Mouse (Mus musculus) lung, embryonic 14.5 days (tissue): ENCODE measurements around the gene Fcer1g. TPM values are rescaled to one million over a fixed set of nuclear protein-coding genes. Genes with fewer than 3 reads are reported as not detected.

Source experiments
- ATAC-seq: fragments of 200-750 bp; cut with Nextera tagmentation; 2 replicates; pipeline ENCODE4 v1.8.0; 2017; ENCODE audit warnings: mild to moderate bottlenecking, moderate TSS enrichment, moderate library complexity; ENCODE audit not compliant: insufficient read depth
- DNase-seq: peaks from one replicate; pipeline ENCODE4 v3.0.0-alpha.2; 2015
- H3K27ac ChIP-seq: fragments of 300-500 bp; sonication (generic); 2 replicates; pipeline ENCODE4 v1.5.1; 2014; ENCODE audit warnings: low read depth, mild to moderate bottlenecking, moderate library complexity
- H3K27me3 ChIP-seq: fragments of 300-500 bp; sonication (generic); 2 replicates; pipeline ENCODE4 v1.6.1; 2014; ENCODE audit warnings: low read length, control low read depth; ENCODE audit not compliant: insufficient read depth
- H3K36me3 ChIP-seq: fragments of 300-500 bp; sonication (generic); 2 replicates; pipeline ENCODE4 v1.6.1; 2014; ENCODE audit warnings: control low read depth; ENCODE audit not compliant: insufficient read depth
- H3K4me1 ChIP-seq: fragments of 300-500 bp; sonication (generic); 2 replicates; pipeline ENCODE4 v1.6.1; 2014; ENCODE audit warnings: antibody characterized with exemption, control low read depth; ENCODE audit not compliant: insufficient read depth
- H3K4me2 ChIP-seq: fragments of 300-500 bp; sonication (generic); 2 replicates; pipeline ENCODE4 v1.6.1; 2014; ENCODE audit warnings: mild to moderate bottlenecking
- H3K4me3 ChIP-seq: fragments of 300-500 bp; sonication (generic); 2 replicates; pipeline ENCODE4 v1.5.1; 2014; ENCODE audit warnings: low read depth, low read length
- H3K9ac ChIP-seq: fragments of 300-500 bp; sonication (generic); 2 replicates; pipeline ENCODE4 v1.6.1; 2014
- H3K9me3 ChIP-seq: fragments of 300-500 bp; sonication (generic); 2 replicates; pipeline ENCODE4 v1.6.1; 2016; ENCODE audit warnings: low read depth, low read length, control low read depth
- CTCF ChIP-seq: IDR thresholded peaks from 2 replicates; pipeline ENCODE4 v1.5.1; 2016; ENCODE audit warnings: antibody characterized with exemption, low read depth
- WGBS: fragments of 180-500 bp; shearing (Covaris S2); extraction: QIAGEN DNeasy Blood & Tissue Kit; methylation state at CpG from one replicate; pipeline ENCODE4 v1.1.7; 2014; 5-methylcytosine and 5-hydroxymethylcytosine counted together
- polyA plus RNA-seq: library from polyadenylated mRNA; unstranded; fragments of >200 nt; fragmentation: Nextera tagmentation; extraction: Ambion mirVana; gene quantifications from 2 replicates; pipeline ENCODE4 v1.2.1, GENCODE M21; 2014

Fcer1g gene
- polyA plus RNA-seq, 1 experiment from 2014 or later, result 44.2 TPM

DNA sequence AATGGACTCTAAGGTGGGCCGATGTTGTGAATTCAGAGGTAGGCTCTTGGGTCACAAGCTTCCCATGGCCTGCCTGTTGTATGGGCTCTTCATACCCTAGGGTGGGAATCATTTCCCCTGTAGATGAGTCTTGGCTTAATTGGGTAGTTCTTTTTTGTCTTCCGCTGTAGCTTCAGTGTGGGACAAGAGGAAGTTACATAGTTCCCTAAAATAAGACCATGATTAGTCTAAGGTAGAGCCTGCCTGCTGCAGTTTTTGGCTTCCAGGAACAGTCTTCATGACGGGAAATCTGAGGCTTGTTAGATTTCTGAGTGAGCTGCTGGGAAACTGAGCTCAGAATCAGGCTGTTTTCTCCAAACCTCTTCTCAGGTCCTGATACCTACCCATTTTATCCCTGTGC is 37.9 kb upstream of the Fcer1g start:
- peaks cover 5% of the 10 kb centered on the region; the same call in 1 of the 2 replicates for H3K4me1 ChIP-seq
- no peak for DNase-seq
- 0 out of 2 replicates have a peak overlapping the region, but pooled peaks have one; percentile 90 for H3K4me3 ChIP-seq
- H3K4me2 ChIP-seq, result peak overlapping the region; percentile 96; the same call in 1 of the 2 replicates
- no peak for TF ChIP-seq CTCF
- peak overlapping the region; percentile 1; the same call in 1 of the 2 replicates for H3K9ac ChIP-seq
- WGBS, result 93% methylated on average over 3 of the region's 3 CpGs
- ATAC-seq, result no peak
- no peaks in the 10 kb centered on the region for H3K27me3 ChIP-seq
- H3K36me3 ChIP-seq, result peaks cover 52% of the 10 kb centered on the region
- no peak overlapping the region for H3K27ac ChIP-seq
- no peaks in the 10 kb centered on the region for H3K9me3 ChIP-seq

DNA sequence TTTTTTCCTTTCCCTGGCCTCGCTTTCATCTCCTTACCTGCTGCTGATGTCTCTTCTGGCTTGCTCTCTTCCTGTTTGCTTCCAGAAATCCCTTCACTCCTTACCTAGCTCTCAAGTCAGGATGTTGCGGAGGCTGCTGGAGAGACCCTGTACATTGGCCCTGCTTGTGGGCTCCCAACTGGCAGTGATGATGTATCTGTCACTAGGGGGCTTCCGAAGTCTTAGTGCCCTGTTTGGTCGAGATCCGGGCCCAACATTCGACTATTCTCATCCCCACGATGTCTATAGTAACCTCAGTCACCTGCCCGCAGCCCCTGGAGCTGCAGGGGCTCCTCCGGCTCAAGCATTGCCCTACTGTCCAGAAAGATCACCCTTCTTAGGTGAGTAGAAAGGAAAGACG is 37.5 kb upstream of the Fcer1g start:
- Histone ChIP-seq H3K4me3 (0 out of 2 replicates have a peak overlapping the region, but pooled peaks have one; percentile 90), H3K27ac (no peak overlapping the region), H3K4me1 (peaks cover 5% of the 10 kb centered on the region; the same call in 1 of the 2 replicates), H3K36me3 (peaks cover 47% of the 10 kb centered on the region), H3K9ac (peak overlapping the region; percentile 1; the same call in 1 of the 2 replicates), H3K4me2 (peak overlapping the region; percentile 96), H3K9me3 (no peaks in the 10 kb centered on the region), H3K27me3 (no peaks in the 10 kb centered on the region)
- DNase-seq, result no peak
- peak; percentile 16; the same call in 1 of the 2 replicates for TF ChIP-seq CTCF
- ATAC-seq, result no peak
- WGBS, result 59% methylated on average over 10 of the region's 10 CpGs

DNA sequence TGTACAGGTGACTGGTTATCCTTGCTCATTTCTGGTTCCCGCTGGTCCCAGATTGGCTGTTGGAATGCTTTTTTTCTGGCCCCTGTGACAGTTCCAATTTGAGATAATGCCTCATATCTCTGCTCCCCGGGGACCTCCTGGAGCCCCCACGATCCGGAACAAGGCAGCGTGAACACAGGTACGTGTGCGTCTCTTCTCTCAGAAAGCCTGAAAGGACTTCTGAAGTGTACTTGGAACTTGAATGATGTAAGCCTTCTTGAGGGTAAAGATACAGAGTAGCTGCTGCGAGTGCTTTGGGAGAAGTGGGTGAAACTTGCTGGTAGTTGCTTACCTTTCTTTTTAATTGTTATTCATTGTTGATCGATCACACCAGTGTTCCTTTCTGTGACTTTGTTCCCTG is 37.0 kb upstream of the Fcer1g start:
- WGBS, result 34% methylated on average over 9 of the region's 9 CpGs
- DNase-seq (peak; percentile 31), ATAC-seq (no peak)
- Histone ChIP-seq H3K27ac (peak overlapping the region; percentile 74; the same call in 1 of the 2 replicates), H3K9me3 (no peaks in the 10 kb centered on the region), H3K4me2 (peak overlapping the region; percentile 96), H3K36me3 (peaks cover 43% of the 10 kb centered on the region), H3K4me1 (peaks cover 5% of the 10 kb centered on the region; the same call in 1 of the 2 replicates), H3K4me3 (peak overlapping the region; percentile 90), H3K27me3 (no peaks in the 10 kb centered on the region), H3K9ac (peak overlapping the region; percentile 79)
- no peak for TF ChIP-seq CTCF

DNA sequence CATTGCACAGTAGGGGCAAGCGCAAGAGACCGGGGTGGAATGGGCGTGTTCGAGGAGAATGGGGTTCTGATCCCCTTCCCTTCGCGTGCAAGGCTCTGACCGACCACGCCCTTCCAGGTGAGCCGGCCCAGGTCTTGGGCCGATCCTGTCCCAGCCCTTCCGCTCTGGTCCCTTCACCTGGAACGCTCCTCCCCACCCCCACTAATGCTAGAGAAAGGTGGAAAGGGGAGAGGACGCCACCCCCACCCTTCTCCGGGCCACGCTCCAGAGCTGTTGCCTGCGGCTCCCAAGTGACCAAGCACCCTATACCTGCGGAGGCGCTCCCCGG is 36.4 kb upstream of the Fcer1g start:
- H3K36me3 ChIP-seq, result peaks cover 37% of the 10 kb centered on the region
- 0% methylated on average over 19 of the region's 19 CpGs for WGBS
- no peaks in the 10 kb centered on the region for H3K9me3 ChIP-seq
- H3K4me3 ChIP-seq, result peak overlapping the region; percentile 90
- peak; percentile 62 for DNase-seq
- no peaks in the 10 kb centered on the region for H3K27me3 ChIP-seq
- TF ChIP-seq CTCF, result no peak
- peaks cover 5% of the 10 kb centered on the region; the same call in 1 of the 2 replicates for H3K4me1 ChIP-seq
- H3K27ac ChIP-seq, result peak overlapping the region; percentile 74
- peak overlapping the region; percentile 96 for H3K4me2 ChIP-seq
- H3K9ac ChIP-seq, result peak overlapping the region; percentile 79
- ATAC-seq, result peak; percentile 73

DNA sequence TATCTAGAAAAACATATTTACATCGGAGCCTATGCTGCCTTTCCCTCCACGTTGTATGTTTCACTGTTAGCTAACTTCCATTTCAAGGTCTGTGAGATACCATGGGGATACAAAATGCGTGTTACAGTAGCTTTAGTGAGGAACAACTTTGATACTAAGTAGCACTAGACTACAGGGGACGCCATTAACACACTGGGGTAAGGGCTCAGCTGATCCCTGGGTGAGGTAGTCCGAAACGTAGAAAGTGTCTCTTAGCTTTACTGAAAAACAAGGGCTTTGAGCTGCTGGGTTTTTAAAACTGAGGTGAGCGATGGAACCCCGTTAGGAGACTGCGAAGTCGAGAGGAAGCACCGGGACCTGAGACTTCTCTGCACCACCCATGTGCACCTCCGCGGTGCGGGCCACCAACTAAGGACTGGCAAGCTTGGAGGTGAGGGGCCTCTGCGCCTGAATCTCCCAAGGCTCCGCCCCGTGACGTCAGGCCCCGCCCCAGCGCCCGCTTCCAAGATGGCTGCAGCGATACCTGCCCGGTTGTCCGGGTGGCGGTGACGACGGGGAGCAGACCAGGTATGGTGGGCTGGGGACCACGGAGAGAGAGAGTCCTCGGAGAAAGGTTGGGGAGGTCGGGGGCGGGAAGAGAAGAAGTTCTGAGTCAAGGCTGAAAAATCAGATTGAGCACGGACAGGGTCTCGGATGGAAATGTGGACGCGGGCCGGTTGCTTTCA is 35.8 kb upstream of the Fcer1g start, which contains the start of gene B4galt3:
Gene B4galt3, plus strand, starts transcription at position 481 of the 725 bp plus-strand sequence.
- Histone ChIP-seq H3K4me3 (peak within 1 kb of the TSS; percentile 90), H3K4me2 (peak within 1 kb of the TSS; percentile 96), H3K9me3 (no peaks in the 10 kb centered on the region), H3K27ac (peak within 1 kb of the TSS; percentile 74), H3K27me3 (no peaks in the 10 kb centered on the region), H3K4me1 (peaks cover 5% of the 10 kb centered on the region; the same call in 1 of the 2 replicates), H3K36me3 (peaks cover 31% of the 10 kb centered on the region), H3K9ac (peak within 1 kb of the TSS; percentile 79)
- 3% methylated on average over 36 of the region's 36 CpGs for WGBS
- no peak for TF ChIP-seq CTCF
- peak; percentile 93 for ATAC-seq
- DNase-seq, result peak; percentile 96

DNA sequence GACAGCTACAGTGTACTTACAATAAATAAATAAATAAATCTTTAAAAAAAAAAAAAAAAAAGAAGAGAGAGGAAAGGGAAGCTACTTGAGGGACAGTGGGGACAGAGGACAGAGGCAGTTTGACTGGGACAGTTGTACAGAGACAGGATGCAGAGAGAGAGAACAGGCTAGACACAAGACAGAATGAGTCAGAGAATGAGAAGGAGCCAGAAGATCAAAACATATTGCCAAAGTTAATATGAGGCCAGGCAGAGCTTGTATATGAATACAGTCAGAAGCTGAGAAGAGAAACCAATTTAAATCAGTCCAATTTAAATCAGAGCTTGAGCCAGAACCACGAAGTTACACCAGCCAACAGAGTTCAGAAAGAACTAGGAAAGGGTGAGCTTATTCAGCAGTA is 34.2 kb upstream of the Fcer1g start:
- H3K27ac ChIP-seq, result no peak overlapping the region
- WGBS, result 60% methylated on average over 1 of the region's 1 CpGs
- no peaks in the 10 kb centered on the region for H3K27me3 ChIP-seq
- H3K4me3 ChIP-seq, result no peak overlapping the region
- H3K36me3 ChIP-seq, result peaks cover 15% of the 10 kb centered on the region
- ATAC-seq, result no peak
- no peak for DNase-seq
- no peak for TF ChIP-seq CTCF
- H3K4me1 ChIP-seq, result peaks cover 8% of the 10 kb centered on the region; the same call in 1 of the 2 replicates
- no peaks in the 10 kb centered on the region for H3K9me3 ChIP-seq
- H3K4me2 ChIP-seq, result no peak overlapping the region
- H3K9ac ChIP-seq, result no peak overlapping the region

DNA sequence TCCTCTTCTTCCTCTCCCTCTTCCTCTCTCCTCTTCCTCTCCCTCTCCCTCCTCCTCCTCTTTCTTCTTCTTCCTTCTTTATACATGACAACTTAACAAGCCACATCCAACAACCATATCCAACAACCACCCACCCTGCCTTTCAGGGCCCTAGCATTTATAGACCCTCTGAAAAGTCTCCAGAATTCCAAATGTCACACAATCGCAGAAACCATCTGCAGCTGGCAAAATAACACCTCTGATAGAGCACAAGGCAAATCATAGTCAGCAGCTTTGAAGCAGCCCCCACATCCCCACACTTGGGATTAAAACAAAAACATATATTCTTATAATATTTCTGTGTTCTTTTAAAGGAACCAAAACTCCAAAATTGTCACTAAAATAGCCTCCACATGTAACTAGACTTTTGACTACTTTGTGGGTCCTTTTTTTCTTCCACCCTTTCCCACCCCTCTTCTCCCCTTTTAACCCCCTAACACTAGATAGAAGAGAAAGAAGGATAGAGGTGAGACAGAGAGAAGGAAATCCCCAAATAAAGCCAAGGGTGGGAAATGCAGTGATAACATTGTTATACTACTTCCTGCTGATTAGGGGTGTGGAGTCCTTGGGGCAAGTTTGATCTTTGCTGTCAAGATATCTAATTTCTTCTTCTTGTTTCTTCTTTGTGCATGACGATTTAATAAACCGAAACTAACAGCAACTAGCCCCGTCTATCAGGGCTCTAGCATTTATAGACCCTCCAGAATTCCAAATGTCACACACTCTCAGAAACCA is 32.0 kb upstream of the Fcer1g start:
- no peak overlapping the region for H3K27ac ChIP-seq
- H3K9ac ChIP-seq, result no peak overlapping the region
- ATAC-seq (no peak), DNase-seq (no peak)
- H3K4me2 ChIP-seq, result no peak overlapping the region
- H3K4me3 ChIP-seq, result no peak overlapping the region
- 50% methylated on average over 4 of the region's 4 CpGs for WGBS
- no peaks in the 10 kb centered on the region for H3K27me3 ChIP-seq
- TF ChIP-seq CTCF, result no peak
- H3K4me1 ChIP-seq, result peaks cover 15% of the 10 kb centered on the region
- no peaks in the 10 kb centered on the region for H3K9me3 ChIP-seq
- H3K36me3 ChIP-seq, result no peaks in the 10 kb centered on the region
